Mouse (Mus musculus) embryonic facial prominence, embryonic 10.5 days (tissue): ENCODE data around the gene Pnisr. TPM values are rescaled to one million over a fixed set of nuclear protein-coding genes. Genes with fewer than 3 reads are reported as not detected.

ENCODE experiments used
- DNase-seq: peaks from one replicate; pipeline ENCODE4 v3.0.0-alpha.2; 2017; ENCODE audit warnings: low spot score
- H3K27ac ChIP-seq: fragments of 300-500 bp; sonication (generic); replicated peaks from 2 replicates; pipeline ENCODE4 v1.5.1; 2016; ENCODE audit warnings: mild to moderate bottlenecking
- H3K27me3 ChIP-seq: fragments of 300-500 bp; sonication (generic); replicated peaks from 2 replicates; pipeline ENCODE4 v1.6.1; 2016; ENCODE audit warnings: low read depth, mild to moderate bottlenecking; ENCODE audit not compliant: poor library complexity, severe bottlenecking
- H3K36me3 ChIP-seq: fragments of 300-500 bp; sonication (generic); replicated peaks from 2 replicates; pipeline ENCODE4 v1.6.1; 2016; ENCODE audit warnings: mild to moderate bottlenecking, moderate library complexity
- H3K4me1 ChIP-seq: fragments of 300-500 bp; sonication (generic); 2 replicates; pipeline ENCODE4 v1.6.1; 2016
- H3K4me3 ChIP-seq: fragments of 300-500 bp; sonication (generic); 2 replicates; pipeline ENCODE4 v1.5.1; 2016; ENCODE audit warnings: mild to moderate bottlenecking, moderate library complexity
- H3K9me3 ChIP-seq: fragments of 300-500 bp; sonication (generic); 2 replicates; pipeline ENCODE4 v1.6.1; 2016; ENCODE audit warnings: mild to moderate bottlenecking
- whole genome bisulfite sequencing: fragments of 180-500 bp; shearing (Covaris S2); methylation state at CpG from one replicate; pipeline ENCODE4 v1.1.7; 2016; 5-methylcytosine and 5-hydroxymethylcytosine counted together
- polyA plus RNA-seq: library from polyadenylated mRNA; unstranded; fragments of >200 nt; fragmentation: Nextera tagmentation; extraction: Ambion mirVana; gene quantifications from 2 replicates; pipeline ENCODE4 v1.2.1, GENCODE M21; 2016

Gene Pnisr
- polyA plus RNA-seq, 1 experiment from 2014 or later: 149 TPM

- peak; percentile 86 for DNase-seq
- whole genome bisulfite sequencing: under 1% methylated on average over 51 of the region's 51 CpGs
- no peaks in the 10 kb centered on the region for H3K27me3 ChIP-seq
- H3K27ac ChIP-seq: peak within 1 kb of the TSS; percentile 93
- no peaks in the 10 kb centered on the region for H3K9me3 ChIP-seq
- peaks cover 25% of the 10 kb centered on the region for H3K36me3 ChIP-seq
- H3K4me1 ChIP-seq: no peaks in the 10 kb centered on the region
- peak within 1 kb of the TSS; percentile 78 for H3K4me3 ChIP-seq
Measured at GRCm38 (mm10) chr4:21879565-21880220, 32.3 kb downstream of the Pnisr start, which contains the start of gene Coq3. TSS of gene Coq3 (plus strand) at chr4:21879673.

GRCm38 (mm10) chr4:21882806-21883205, 35.4 kb downstream of the Pnisr start:
- DNase-seq: no peak
- Histone ChIP-seq H3K27me3 (no peaks in the 10 kb centered on the region), H3K9me3 (no peaks in the 10 kb centered on the region), H3K27ac (no peak overlapping the region), H3K4me1 (no peaks in the 10 kb centered on the region), H3K36me3 (no peaks in the 10 kb centered on the region), H3K4me3 (no peak overlapping the region)
- 93% methylated on average over 6 of the region's 6 CpGs for WGBS

GRCm38 (mm10) chr4:21885831-21886230, 38.4 kb downstream of the Pnisr start:
- DNase-seq: no peak

More at GRCm38 (mm10) chr4:21885831-21886230, 38.4 kb downstream of the Pnisr start:
- Histone ChIP-seq H3K4me1 (no peaks in the 10 kb centered on the region), H3K9me3 (no peaks in the 10 kb centered on the region), H3K36me3 (no peaks in the 10 kb centered on the region), H3K27ac (no peak overlapping the region), H3K4me3 (no peak overlapping the region), H3K27me3 (no peaks in the 10 kb centered on the region)
- 91% methylated on average over 8 of the region's 8 CpGs for WGBS

Other genes with a start within 250 kb of the Pnisr start
- gene Prdm13, start 161.6 kb upstream of the Pnisr start, polyA plus RNA-seq: 0.52 TPM in 1 of 2 replicates, not detected in the other
- gene Ccnc, start 119.9 kb upstream of the Pnisr start, polyA plus RNA-seq: 46.6 TPM in 2 replicates
- 10.8 and 12.3 TPM in 2 replicates for gene Usp45, start 80.4 kb upstream of the Pnisr start, polyA plus RNA-seq
- gene Tstd3, start 80.4 kb upstream of the Pnisr start, polyA plus RNA-seq: 21.3 and 24.3 TPM in 2 replicates
- gene Coq3, start 32.1 kb downstream of the Pnisr start, polyA plus RNA-seq: 12.2 TPM in 2 replicates
- gene Faxc, start 83.7 kb downstream of the Pnisr start, polyA plus RNA-seq: 11.6 TPM in 2 replicates